Mouse (Mus musculus): ENCODE results near the gene Hivep2. TPM values are rescaled to one million over a fixed set of nuclear protein-coding genes. Genes with fewer than 3 reads are reported as not detected.

Gene Hivep2
- total and polyA plus RNA-seq, 2 experiments from 2014 or later, result 10.8 to 37.5 TPM

- DNase-seq (ENCODE audit: low spot score) (no peak), ATAC-seq (ENCODE audit: low FRiP score) (no peak)
- Histone ChIP-seq H3K27ac (ENCODE audit: low read depth, low read length) (no peak overlapping the region), H3K36me3 (ENCODE audit: insufficient read depth, low read length) (no peaks in the 10 kb centered on the region), H3K9ac (replicated peaks; ENCODE audit: low read length, poor library complexity, severe bottlenecking) (no peak overlapping the region), H3K4me2 (ENCODE audit: low read depth, low read length, poor library complexity, severe bottlenecking) (peak overlapping the region; percentile 54), H3K9me3 (ENCODE audit: low read length) (no peaks in the 10 kb centered on the region), H3K27me3 (ENCODE audit: insufficient read depth, low read length) (no peaks in the 10 kb centered on the region), H3K4me1 (ENCODE audit: insufficient read depth, low read length) (peaks cover 5% of the 10 kb centered on the region; the same call in 1 of the 2 replicates), H3K4me3 (ENCODE audit: low read depth, low read length) (peak overlapping the region; percentile 39)
- WGBS, result 48% methylated on average over 7 of the region's 7 CpGs
- TF ChIP-seq CTCF (IDR thresholded peaks at IDR 0.05), result no peak
These were observed 52.8 kb downstream of the Hivep2 start for GRCm38 (mm10) chr10:14018672-14019071.

DNA sequence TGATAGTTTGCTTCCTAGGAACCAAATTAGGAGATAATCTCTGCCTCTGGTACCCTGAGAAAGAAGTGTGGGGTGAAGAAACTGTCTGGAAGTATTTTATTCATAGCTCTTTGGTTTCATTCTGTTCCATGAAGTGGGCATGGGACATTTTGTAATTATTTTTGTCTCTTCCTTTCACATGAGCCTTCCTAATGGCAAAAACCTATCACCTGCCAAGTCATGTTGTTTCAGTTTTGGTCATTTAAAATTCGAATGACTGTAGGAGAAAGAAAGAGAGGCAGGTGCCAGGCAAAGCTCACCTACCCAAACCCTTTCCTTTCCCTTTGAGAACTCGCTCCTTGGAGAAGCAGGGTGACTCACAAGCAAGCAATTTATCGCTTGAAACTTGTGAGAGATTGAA lies 53.3 kb downstream of the Hivep2 start:
- H3K9ac ChIP-seq (replicated peaks; ENCODE audit: low read length, poor library complexity, severe bottlenecking), result no peak overlapping the region
- no peak overlapping the region for H3K4me3 ChIP-seq (ENCODE audit: low read depth, low read length)
- H3K27ac ChIP-seq (ENCODE audit: low read depth, low read length), result no peak overlapping the region
- DNase-seq (ENCODE audit: low spot score), result no peak
- no peaks in the 10 kb centered on the region for H3K9me3 ChIP-seq (ENCODE audit: low read length)
- no peaks in the 10 kb centered on the region for H3K27me3 ChIP-seq (ENCODE audit: insufficient read depth, low read length)
- H3K4me2 ChIP-seq (ENCODE audit: low read depth, low read length, poor library complexity, severe bottlenecking), result no peak overlapping the region
- H3K4me1 ChIP-seq (ENCODE audit: insufficient read depth, low read length), result peaks cover 5% of the 10 kb centered on the region; the same call in 1 of the 2 replicates
- no peaks in the 10 kb centered on the region for H3K36me3 ChIP-seq (ENCODE audit: insufficient read depth, low read length)
- ATAC-seq (ENCODE audit: low FRiP score), result no peak
- WGBS, result 63% methylated on average over 3 of the region's 3 CpGs
- no peak for TF ChIP-seq CTCF (IDR thresholded peaks at IDR 0.05)

DNA sequence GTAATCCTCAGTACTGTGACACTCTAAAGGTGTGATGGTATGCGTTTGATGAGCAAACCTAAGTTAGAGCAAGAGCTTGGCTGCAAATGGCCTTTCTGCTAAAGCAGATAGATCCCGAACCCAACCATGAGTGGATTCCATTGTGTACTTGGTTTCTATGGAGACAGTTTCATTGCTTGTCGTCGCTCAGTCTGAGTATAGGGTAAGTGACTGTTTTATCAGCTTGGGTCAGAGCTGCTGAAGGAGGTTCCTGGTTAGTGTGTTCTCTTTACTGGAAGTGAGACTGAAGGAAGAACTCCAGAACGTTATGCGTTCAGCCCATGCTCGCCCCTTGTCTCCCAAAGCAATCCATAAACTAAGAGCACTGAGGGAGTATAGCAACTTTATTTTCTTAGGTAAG lies 54.4 kb downstream of the Hivep2 start:
- Histone ChIP-seq H3K27me3 (ENCODE audit: insufficient read depth, low read length) (no peaks in the 10 kb centered on the region), H3K36me3 (ENCODE audit: insufficient read depth, low read length) (no peaks in the 10 kb centered on the region), H3K4me2 (ENCODE audit: low read depth, low read length, poor library complexity, severe bottlenecking) (no peak overlapping the region; the same call in 1 of the 2 replicates), H3K9ac (replicated peaks; ENCODE audit: low read length, poor library complexity, severe bottlenecking) (no peak overlapping the region), H3K27ac (ENCODE audit: low read depth, low read length) (no peak overlapping the region), H3K9me3 (ENCODE audit: low read length) (no peaks in the 10 kb centered on the region), H3K4me3 (ENCODE audit: low read depth, low read length) (no peak overlapping the region), H3K4me1 (ENCODE audit: insufficient read depth, low read length) (peaks cover 5% of the 10 kb centered on the region; the same call in 1 of the 2 replicates)
- WGBS, result 43% methylated on average over 7 of the region's 7 CpGs
- peak; percentile 21 for DNase-seq (ENCODE audit: low spot score)
- no peak for ATAC-seq (ENCODE audit: low FRiP score)
- TF ChIP-seq CTCF (IDR thresholded peaks at IDR 0.05), result no peak

DNA sequence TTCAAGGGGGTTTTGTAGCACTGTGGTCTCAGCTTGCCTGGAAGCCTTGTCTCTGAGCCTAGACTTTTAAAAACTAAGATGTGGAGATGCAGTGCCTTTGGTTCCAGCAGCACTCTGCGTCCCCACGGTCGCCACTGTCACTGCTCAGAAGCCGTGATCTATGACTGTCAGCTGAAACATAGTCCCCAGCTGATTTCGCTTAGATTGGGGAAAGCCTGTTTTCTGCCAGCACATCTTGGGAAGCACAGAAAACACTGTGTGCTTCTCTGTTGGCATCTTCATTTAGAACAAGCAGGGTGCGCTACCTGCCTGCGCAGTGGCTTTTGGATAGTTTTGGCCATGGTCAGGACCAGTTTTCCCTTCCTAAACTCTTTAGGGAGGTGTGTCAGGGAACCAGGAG lies 59.1 kb downstream of the Hivep2 start:
- DNase-seq (ENCODE audit: low spot score) (no peak), ATAC-seq (ENCODE audit: low FRiP score) (no peak)
- Histone ChIP-seq H3K4me2 (ENCODE audit: low read depth, low read length, poor library complexity, severe bottlenecking) (no peak overlapping the region), H3K27ac (ENCODE audit: low read depth, low read length) (no peak overlapping the region), H3K9ac (replicated peaks; ENCODE audit: low read length, poor library complexity, severe bottlenecking) (no peak overlapping the region), H3K27me3 (ENCODE audit: insufficient read depth, low read length) (no peaks in the 10 kb centered on the region), H3K4me1 (ENCODE audit: insufficient read depth, low read length) (peaks cover 4% of the 10 kb centered on the region; the same call in 1 of the 2 replicates), H3K4me3 (ENCODE audit: low read depth, low read length) (no peak overlapping the region), H3K36me3 (ENCODE audit: insufficient read depth, low read length) (no peaks in the 10 kb centered on the region), H3K9me3 (ENCODE audit: low read length) (no peaks in the 10 kb centered on the region)
- no peak; the same call in 1 of the 2 replicates for TF ChIP-seq CTCF (IDR thresholded peaks at IDR 0.05)
- WGBS, result 90% methylated on average over 7 of the region's 7 CpGs

- Histone ChIP-seq H3K27ac (ENCODE audit: low read depth, low read length) (no peak overlapping the region), H3K9ac (replicated peaks; ENCODE audit: low read length, poor library complexity, severe bottlenecking) (no peak overlapping the region), H3K9me3 (ENCODE audit: low read length) (no peaks in the 10 kb centered on the region), H3K27me3 (ENCODE audit: insufficient read depth, low read length) (no peaks in the 10 kb centered on the region), H3K4me3 (ENCODE audit: low read depth, low read length) (no peak overlapping the region), H3K4me1 (ENCODE audit: insufficient read depth, low read length) (no peaks in the 10 kb centered on the region), H3K4me2 (ENCODE audit: low read depth, low read length, poor library complexity, severe bottlenecking) (no peak overlapping the region), H3K36me3 (ENCODE audit: insufficient read depth, low read length) (no peaks in the 10 kb centered on the region)
- ATAC-seq (ENCODE audit: low FRiP score) (no peak), DNase-seq (ENCODE audit: low spot score) (no peak)
- 76% methylated on average over 1 of the region's 1 CpGs for WGBS
- no peak for TF ChIP-seq CTCF (IDR thresholded peaks at IDR 0.05)
These were observed 61.9 kb downstream of the Hivep2 start for GRCm38 (mm10) chr10:14027751-14028150.

GRCm38 (mm10) chr10:14028956-14029355 lies 63.1 kb downstream of the Hivep2 start:
- Histone ChIP-seq H3K9ac (replicated peaks; ENCODE audit: low read length, poor library complexity, severe bottlenecking) (no peak overlapping the region), H3K27me3 (ENCODE audit: insufficient read depth, low read length) (no peaks in the 10 kb centered on the region), H3K4me1 (ENCODE audit: insufficient read depth, low read length) (no peaks in the 10 kb centered on the region), H3K36me3 (ENCODE audit: insufficient read depth, low read length) (no peaks in the 10 kb centered on the region), H3K4me3 (ENCODE audit: low read depth, low read length) (no peak overlapping the region), H3K9me3 (ENCODE audit: low read length) (no peaks in the 10 kb centered on the region), H3K27ac (ENCODE audit: low read depth, low read length) (no peak overlapping the region), H3K4me2 (ENCODE audit: low read depth, low read length, poor library complexity, severe bottlenecking) (no peak overlapping the region)
- no peak for TF ChIP-seq CTCF (IDR thresholded peaks at IDR 0.05)
- DNase-seq (ENCODE audit: low spot score), result no peak
- ATAC-seq (ENCODE audit: low FRiP score), result no peak
- WGBS, result 88% methylated on average over 7 of the region's 7 CpGs
